Mouse (Mus musculus) erythroblast, embryonic 14.5 days (primary cell): ENCODE data around the gene Olfr705.

Experiments
- GATA1 ChIP-seq: IDR thresholded peaks from 2 replicates; pipeline ENCODE4 v1.6.1; 2012; ENCODE audit warnings: low read length, inconsistent platforms, mixed read lengths
- TAL1 ChIP-seq: IDR thresholded peaks from 3 replicates; pipeline ENCODE4 v1.6.1; 2012; ENCODE audit warnings: low read length, inconsistent platforms, mixed read lengths

DNA sequence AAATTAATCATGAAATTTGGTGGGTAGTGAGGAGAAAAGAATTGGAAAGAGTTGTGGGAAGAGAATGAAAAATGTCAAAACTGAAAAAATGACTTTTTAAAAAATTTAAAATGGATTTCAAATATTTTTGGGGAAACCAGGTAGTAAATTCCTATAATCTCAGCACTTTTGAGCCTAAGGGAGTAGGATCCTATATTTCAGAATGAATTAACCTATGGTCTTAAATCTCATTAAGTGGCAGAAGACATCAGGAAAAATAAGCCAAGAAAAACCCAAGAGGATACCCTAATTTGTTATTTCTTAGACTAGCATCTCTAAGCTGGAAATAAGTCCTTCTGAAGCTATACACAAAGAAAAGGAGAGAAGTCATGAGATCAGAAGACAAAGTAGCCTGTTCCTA lies 13.8 kb downstream of the Olfr705 start, which contains the start of gene Olfr704:
- no peak for TF ChIP-seq TAL1
- no peak for TF ChIP-seq GATA1
